Comparison of ENCODE assay signal across 8 mouse cellular contexts in the genomic region with DNA sequence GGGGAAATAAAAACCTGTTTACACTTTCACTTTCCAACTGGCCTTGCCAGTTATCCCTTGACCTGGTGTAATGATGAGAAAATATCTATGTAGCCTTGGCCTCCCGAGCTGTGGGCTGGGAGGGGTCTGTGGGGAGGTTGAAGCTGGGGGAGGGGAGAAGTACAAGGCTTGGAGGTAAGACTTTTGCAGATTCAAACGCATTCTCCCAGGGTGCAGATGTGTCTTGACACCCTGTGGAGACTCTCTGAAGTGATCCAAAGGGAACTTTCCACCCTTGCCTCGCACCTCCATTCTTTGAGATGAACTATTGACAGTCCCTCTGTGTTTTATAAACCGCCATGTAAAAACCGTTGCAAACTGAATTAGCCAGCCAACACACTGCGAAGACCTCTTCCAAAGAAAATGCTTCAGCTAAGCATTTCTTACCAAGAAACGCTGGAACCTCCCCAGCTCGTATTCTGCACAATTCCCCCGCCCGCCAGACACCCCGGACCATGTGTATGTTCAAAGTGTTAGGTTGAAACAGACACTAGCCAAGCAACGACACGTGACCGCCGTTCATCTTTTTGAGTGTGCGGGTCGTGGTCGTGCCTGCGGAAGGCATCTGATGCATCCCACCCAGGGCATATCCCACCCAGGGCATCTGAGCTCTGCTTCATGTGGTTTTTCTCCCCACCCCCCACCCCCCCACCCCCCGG.
A peak's percentile ranks its signal among the peaks of the same experiment; 100 is the strongest.
DNase-seq lines count a peak whose midpoint lies in the region; ATAC-seq and TF ChIP-seq lines count a peak whose summit lies in the region.

No protein-coding gene starts in this region.

- H3K9ac ChIP-seq in embryonic facial prominence, embryonic 12.5 days: no peak overlapping the region
- no peak overlapping the region for H3K9ac ChIP-seq in intestine, postnatal 0 days (ENCODE audit: low read depth, low read length)
- H3K9ac ChIP-seq in neural tube, embryonic 11.5 days (ENCODE audit: low read length): no peak overlapping the region

- H3K4me3 ChIP-seq in embryonic facial prominence, embryonic 12.5 days: no peak overlapping the region
- no peak overlapping the region for H3K4me3 ChIP-seq in intestine, postnatal 0 days (ENCODE audit: low read depth, low read length)
- no peak overlapping the region for H3K4me3 ChIP-seq in neural tube, embryonic 11.5 days (ENCODE audit: low read depth, low read length)

- TF ChIP-seq CTCF in intestine, postnatal 0 days (IDR thresholded peaks at IDR 0.05; ENCODE audit: low read depth): no peak

- no peak for ATAC-seq in embryonic facial prominence, embryonic 12.5 days (ENCODE audit: insufficient number of reproducible peaks, insufficient read depth, low FRiP score, low TSS enrichment)
- ATAC-seq in intestine, postnatal 0 days: no peak
- peak; percentile 85 for ATAC-seq in neural tube, embryonic 11.5 days (ENCODE audit: insufficient read depth, low FRiP score, low TSS enrichment)

- H3K4me1 ChIP-seq in embryonic facial prominence, embryonic 12.5 days: peaks cover 18% of the 10 kb centered on the region
- no peaks in the 10 kb centered on the region for H3K4me1 ChIP-seq in intestine, postnatal 0 days (replicated peaks; ENCODE audit: control insufficient read depth, insufficient read depth, low read length)
- no peaks in the 10 kb centered on the region for H3K4me1 ChIP-seq in neural tube, embryonic 11.5 days (ENCODE audit: control insufficient read depth, insufficient read depth, low read length)

- H3K4me2 ChIP-seq in embryonic facial prominence, embryonic 12.5 days (replicated peaks): peak overlapping the region; percentile 20
- H3K4me2 ChIP-seq in intestine, postnatal 0 days (replicated peaks; ENCODE audit: low read depth): peak overlapping the region; percentile 45
- peak overlapping the region; percentile 14 for H3K4me2 ChIP-seq in neural tube, embryonic 11.5 days (ENCODE audit: low read depth)

- no peaks in the 10 kb centered on the region for H3K36me3 ChIP-seq in embryonic facial prominence, embryonic 12.5 days
- no peaks in the 10 kb centered on the region for H3K36me3 ChIP-seq in intestine, postnatal 0 days (ENCODE audit: control insufficient read depth, insufficient read depth)
- no peaks in the 10 kb centered on the region for H3K36me3 ChIP-seq in neural tube, embryonic 11.5 days (ENCODE audit: control insufficient read depth, insufficient read depth, low read length)

- H3K27ac ChIP-seq in embryonic facial prominence, embryonic 12.5 days: peak overlapping the region; percentile 23; the same call in 1 of the 2 replicates
- H3K27ac ChIP-seq in intestine, postnatal 0 days (ENCODE audit: low read depth, low read length): no peak overlapping the region
- no peak overlapping the region for H3K27ac ChIP-seq in neural tube, embryonic 11.5 days (ENCODE audit: low read depth, low read length)

- WGBS in embryonic facial prominence, embryonic 12.5 days: 48% methylated on average over 20 of the region's 20 CpGs
- WGBS in intestine, postnatal 0 days: 50% methylated on average over 20 of the region's 20 CpGs
- 30% methylated on average over 20 of the region's 20 CpGs for WGBS in neural tube, embryonic 11.5 days

- peak; percentile 9 for DNase-seq in kidney, postnatal 10 days
- no peak for DNase-seq in kidney, adult 8-10 months
- DNase-seq in neural tube, embryonic 11.5 days (ENCODE audit: low spot score): peak; percentile 48
- DNase-seq in adrenal gland, postnatal 10 days: no peak
- DNase-seq in layer of hippocampus, postnatal 36 days: no peak
- DNase-seq in urinary bladder, postnatal 14 days (ENCODE audit: low spot score): no peak

- H3K27me3 ChIP-seq in embryonic facial prominence, embryonic 12.5 days: peaks cover 3% of the 10 kb centered on the region; the same call in 1 of the 2 replicates
- H3K27me3 ChIP-seq in intestine, postnatal 0 days (replicated peaks; ENCODE audit: control insufficient read depth, insufficient read depth, low read length): 0 out of 2 replicates have a peak, but pooled peaks cover 5% of the 10 kb centered on the region
- H3K27me3 ChIP-seq in neural tube, embryonic 11.5 days (ENCODE audit: control insufficient read depth, insufficient read depth, low read length): no peaks in the 10 kb centered on the region

- H3K9me3 ChIP-seq in embryonic facial prominence, embryonic 12.5 days: no peaks in the 10 kb centered on the region
- H3K9me3 ChIP-seq in intestine, postnatal 0 days (ENCODE audit: control insufficient read depth): no peaks in the 10 kb centered on the region
- no peaks in the 10 kb centered on the region for H3K9me3 ChIP-seq in neural tube, embryonic 11.5 days (ENCODE audit: control insufficient read depth, low read length)

Comparison
In these comparisons a context has a peak if more than half of its experiments do, and no peak if none do; other contexts are left out.
1. DNase-seq: peak in kidney, postnatal 10 days (single experiment) and neural tube, embryonic 11.5 days (single experiment); none in kidney, adult 8-10 months (0 of 2), adrenal gland, postnatal 10 days (single experiment), layer of hippocampus, postnatal 36 days (0 of 2) and urinary bladder, postnatal 14 days (single experiment).
2. Peak in every context shown above with its lines, with median percentiles within 50 percentile points of each other: H3K4me2 ChIP-seq.